Mouse (Mus musculus) limb, embryonic 14.5 days (tissue): ENCODE data around the gene Trim68. TPM values are rescaled to one million over a fixed set of nuclear protein-coding genes. Genes with fewer than 3 reads are reported as not detected.

ENCODE experiments used
- ATAC-seq: fragments of 200-750 bp; cut with Nextera tagmentation; 2 replicates; pipeline ENCODE4 v1.8.0; 2017; ENCODE audit warnings: low read depth, moderate number of reproducible peaks, moderate TSS enrichment; ENCODE audit not compliant: low FRiP score
- DNase-seq: peaks from one replicate; pipeline ENCODE4 v3.0.0-alpha.2; 2015; ENCODE audit warnings: low spot score
- H3K27ac ChIP-seq: fragments of 300-500 bp; sonication (generic); replicated peaks from 2 replicates; pipeline ENCODE4 v1.5.1; 2014; ENCODE audit warnings: low read depth, mild to moderate bottlenecking, low read length, moderate library complexity, mixed read lengths
- H3K27me3 ChIP-seq: fragments of 300-500 bp; sonication (generic); 2 replicates; pipeline ENCODE4 v1.6.1; 2014; ENCODE audit warnings: low read length, mixed read lengths; ENCODE audit not compliant: control insufficient read depth, insufficient read depth
- H3K36me3 ChIP-seq: fragments of 300-500 bp; sonication (generic); 2 replicates; pipeline ENCODE4 v1.6.1; 2014; ENCODE audit warnings: mild to moderate bottlenecking, low read length, moderate library complexity, mixed read lengths; ENCODE audit not compliant: control insufficient read depth, insufficient read depth
- H3K4me1 ChIP-seq: fragments of 300-500 bp; sonication (generic); 2 replicates; pipeline ENCODE4 v1.6.1; 2014; ENCODE audit warnings: antibody characterized with exemption, low read length, mixed read lengths; ENCODE audit not compliant: control insufficient read depth, insufficient read depth
- H3K4me2 ChIP-seq: fragments of 300-500 bp; sonication (generic); replicated peaks from 2 replicates; pipeline ENCODE4 v1.6.1; 2014; ENCODE audit warnings: low read depth, mild to moderate bottlenecking, low read length, moderate library complexity; ENCODE audit not compliant: severe bottlenecking
- H3K4me3 ChIP-seq: fragments of 300-500 bp; sonication (generic); replicated peaks from 2 replicates; pipeline ENCODE4 v1.5.1; 2014; ENCODE audit warnings: low read length
- H3K9ac ChIP-seq: fragments of 300-500 bp; sonication (generic); 2 replicates; pipeline ENCODE4 v1.6.1; 2014; ENCODE audit warnings: mild to moderate bottlenecking, low read depth, low read length, moderate library complexity; ENCODE audit not compliant: severe bottlenecking
- H3K9me3 ChIP-seq: fragments of 300-500 bp; sonication (generic); 2 replicates; pipeline ENCODE4 v1.6.1; 2016; ENCODE audit warnings: low read length; ENCODE audit not compliant: control insufficient read depth
- POLR2A ChIP-seq: fragments of 200-500 bp; IDR thresholded peaks from 2 replicates; pipeline ENCODE4 v1.8.0; 2012; ENCODE audit warnings: inconsistent platforms, mild to moderate bottlenecking, moderate library complexity, borderline replicate concordance; ENCODE audit not compliant: insufficient read depth, insufficient read length; ENCODE audit errors: extremely low read depth
- WGBS: fragments of 180-500 bp; shearing (Covaris S2); extraction: QIAGEN DNeasy Blood & Tissue Kit; methylation state at CpG from one replicate; pipeline ENCODE4 v1.1.7; 2014; 5-methylcytosine and 5-hydroxymethylcytosine counted together
- polyA plus RNA-seq, 2 experiments: library from polyadenylated mRNA; depleted of rRNA in 1 of 2; stranded (reverse) in 1 of 2; unstranded in 1 of 2; fragments of >200 nt; fragmentation: Nextera tagmentation in 1 of 2; extraction: Ambion mirVana in 1 of 2; gene quantifications; 2 replicates each; pipeline versions ENCODE4 v1.2.1 to v1.2.3; 2012 to 2014

Trim68 gene
- polyA plus RNA-seq, 2 experiments, result 15.3 to 38.1 TPM

DNA sequence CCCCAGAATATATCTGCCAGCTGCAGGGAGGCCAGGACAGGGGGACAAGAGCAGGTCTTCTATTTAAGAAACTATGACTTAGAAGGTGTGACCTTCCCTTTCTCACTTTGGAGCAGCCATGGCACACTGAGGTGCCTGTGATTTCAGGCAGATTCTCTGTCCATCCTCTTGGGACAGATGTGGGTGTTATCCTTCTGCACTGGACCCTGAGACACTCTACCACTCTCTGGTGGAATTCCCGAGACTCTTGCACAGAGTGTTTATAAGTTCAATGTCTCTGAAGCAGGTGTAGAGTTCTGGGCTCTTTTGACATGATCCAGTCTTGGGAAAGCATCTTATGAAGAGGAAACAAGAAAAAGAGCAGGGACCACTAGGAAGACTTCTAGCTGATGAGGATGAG lies 49.0 kb downstream of the Trim68 start, which contains the start of gene Olfr554:
Olfr554 (plus strand) TSS at position 301 of the 400 bp plus-strand sequence.
- TF ChIP-seq POLR2A, result no peak
- Histone ChIP-seq H3K9me3 (no peaks in the 10 kb centered on the region), H3K27me3 (no peaks in the 10 kb centered on the region), H3K9ac (no peak within 1 kb of the TSS), H3K27ac (no peak within 1 kb of the TSS), H3K4me1 (no peaks in the 10 kb centered on the region), H3K4me2 (no peak within 1 kb of the TSS), H3K36me3 (no peaks in the 10 kb centered on the region), H3K4me3 (no peak within 1 kb of the TSS)
- no peak for DNase-seq
- 83% methylated on average over 1 of the region's 1 CpGs for WGBS
- ATAC-seq, result no peak

DNA sequence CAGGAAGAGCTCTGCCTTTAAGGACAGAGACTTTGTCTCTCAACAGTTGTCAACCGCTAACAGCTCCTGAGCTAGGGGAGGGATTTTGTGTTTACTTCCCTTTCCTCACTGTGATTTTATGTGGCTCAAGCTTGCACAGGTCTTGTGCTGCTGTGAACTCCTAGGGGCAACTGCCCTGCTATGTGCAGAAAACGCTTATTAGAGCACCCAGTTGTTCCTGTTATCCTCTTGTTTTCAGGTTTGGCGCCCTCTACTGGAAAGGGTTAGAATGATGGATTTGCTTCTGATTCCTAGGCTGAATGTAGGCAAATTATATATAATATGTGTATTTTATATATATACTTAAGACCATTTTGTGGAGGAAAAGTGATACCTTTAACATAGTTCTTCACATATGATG lies 50.5 kb downstream of the Trim68 start:
- Histone ChIP-seq H3K36me3 (no peaks in the 10 kb centered on the region), H3K27ac (no peak overlapping the region), H3K4me1 (no peaks in the 10 kb centered on the region), H3K4me3 (no peak overlapping the region), H3K27me3 (no peaks in the 10 kb centered on the region), H3K9ac (no peak overlapping the region), H3K4me2 (no peak overlapping the region), H3K9me3 (no peaks in the 10 kb centered on the region)
- DNase-seq, result no peak
- ATAC-seq, result no peak
- WGBS, result 33% methylated on average over 3 of the region's 3 CpGs
- no peak for TF ChIP-seq POLR2A

Other genes starting within 250 kb of the Trim68 start
- gene Rrm1, start 245.6 kb downstream of the Trim68 start, polyA plus RNA-seq (2012; rRNA removed), result 66.3 and 79.7 TPM in 2 replicates
- 115 and 134 TPM in 2 replicates for gene Rrm1, start 245.6 kb downstream of the Trim68 start, polyA plus RNA-seq (2014; fragmentation: Nextera tagmentation; extraction: Ambion mirVana)
- not detected in 2 replicates for gene Olfr543, start 205.6 kb downstream of the Trim68 start, polyA plus RNA-seq (2012; rRNA removed)
- 0.36 and 0.44 TPM in 2 replicates for gene Olfr543, start 205.6 kb downstream of the Trim68 start, polyA plus RNA-seq (2014; fragmentation: Nextera tagmentation; extraction: Ambion mirVana)
- gene Olfr544, start 199.0 kb downstream of the Trim68 start, polyA plus RNA-seq (2012; rRNA removed), result not detected in 2 replicates
- gene Olfr544, start 199.0 kb downstream of the Trim68 start, polyA plus RNA-seq (2014; fragmentation: Nextera tagmentation; extraction: Ambion mirVana), result 0.11 and 0.18 TPM in 2 replicates
- gene Olfr545, start 187.8 kb downstream of the Trim68 start, polyA plus RNA-seq (2012; rRNA removed), result not detected in 2 replicates
- gene Olfr545, start 187.8 kb downstream of the Trim68 start, polyA plus RNA-seq (2014; fragmentation: Nextera tagmentation; extraction: Ambion mirVana), result not detected in 2 replicates
- gene Olfr547, start 152.6 kb downstream of the Trim68 start, polyA plus RNA-seq (2012; rRNA removed), result not detected in 2 replicates
- gene Olfr547, start 152.6 kb downstream of the Trim68 start, polyA plus RNA-seq (2014; fragmentation: Nextera tagmentation; extraction: Ambion mirVana), result not detected in 2 replicates
- not detected in 2 replicates for gene Olfr548-ps1, start 146.4 kb downstream of the Trim68 start, polyA plus RNA-seq (2012; rRNA removed)
- not detected in 2 replicates for gene Olfr548-ps1, start 146.4 kb downstream of the Trim68 start, polyA plus RNA-seq (2014; fragmentation: Nextera tagmentation; extraction: Ambion mirVana)
- not detected in 2 replicates for gene Olfr549, start 137.5 kb downstream of the Trim68 start, polyA plus RNA-seq (2012; rRNA removed)
- not detected in 2 replicates for gene Olfr549, start 137.5 kb downstream of the Trim68 start, polyA plus RNA-seq (2014; fragmentation: Nextera tagmentation; extraction: Ambion mirVana)
- gene Trim21, start 121.8 kb downstream of the Trim68 start, polyA plus RNA-seq (2012; rRNA removed), result 3.4 and 4.0 TPM in 2 replicates
- gene Trim21, start 121.8 kb downstream of the Trim68 start, polyA plus RNA-seq (2014; fragmentation: Nextera tagmentation; extraction: Ambion mirVana), result 0.81 and 1.2 TPM in 2 replicates
- not detected in 2 replicates for gene Olfr550, start 115.9 kb downstream of the Trim68 start, polyA plus RNA-seq (2012; rRNA removed)
- gene Olfr550, start 115.9 kb downstream of the Trim68 start, polyA plus RNA-seq (2014; fragmentation: Nextera tagmentation; extraction: Ambion mirVana), result not detected in 2 replicates
- not detected in 2 replicates for gene Olfr551, start 95.4 kb downstream of the Trim68 start, polyA plus RNA-seq (2012; rRNA removed)
- not detected in 2 replicates for gene Olfr551, start 95.4 kb downstream of the Trim68 start, polyA plus RNA-seq (2014; fragmentation: Nextera tagmentation; extraction: Ambion mirVana)
- gene Olfr552, start 89.6 kb downstream of the Trim68 start, polyA plus RNA-seq (2012; rRNA removed), result not detected in 2 replicates
- not detected in 2 replicates for gene Olfr552, start 89.6 kb downstream of the Trim68 start, polyA plus RNA-seq (2014; fragmentation: Nextera tagmentation; extraction: Ambion mirVana)
- gene Olfr553, start 69.1 kb downstream of the Trim68 start, polyA plus RNA-seq (2012; rRNA removed), result not detected in 2 replicates
- not detected in 2 replicates for gene Olfr553, start 69.1 kb downstream of the Trim68 start, polyA plus RNA-seq (2014; fragmentation: Nextera tagmentation; extraction: Ambion mirVana)
- gene Olfr554, start 48.9 kb downstream of the Trim68 start, polyA plus RNA-seq (2012; rRNA removed), result not detected in 2 replicates
- gene Olfr554, start 48.9 kb downstream of the Trim68 start, polyA plus RNA-seq (2014; fragmentation: Nextera tagmentation; extraction: Ambion mirVana), result not detected in 2 replicates
- not detected in 2 replicates for gene Olfr555, start 28.5 kb downstream of the Trim68 start, polyA plus RNA-seq (2012; rRNA removed)
- not detected in 2 replicates for gene Olfr555, start 28.5 kb downstream of the Trim68 start, polyA plus RNA-seq (2014; fragmentation: Nextera tagmentation; extraction: Ambion mirVana)
- gene Olfr556, start 22.4 kb downstream of the Trim68 start, polyA plus RNA-seq (2012; rRNA removed), result not detected in 2 replicates
- not detected in 2 replicates for gene Olfr556, start 22.4 kb downstream of the Trim68 start, polyA plus RNA-seq (2014; fragmentation: Nextera tagmentation; extraction: Ambion mirVana)
- not detected in 2 replicates for gene Olfr557, start 8.6 kb upstream of the Trim68 start, polyA plus RNA-seq (2012; rRNA removed)
- gene Olfr557, start 8.6 kb upstream of the Trim68 start, polyA plus RNA-seq (2014; fragmentation: Nextera tagmentation; extraction: Ambion mirVana), result not detected in 2 replicates
- gene Olfr558, start 14.9 kb upstream of the Trim68 start, polyA plus RNA-seq (2012; rRNA removed), result 0.87 and 0.99 TPM in 2 replicates
- gene Olfr558, start 14.9 kb upstream of the Trim68 start, polyA plus RNA-seq (2014; fragmentation: Nextera tagmentation; extraction: Ambion mirVana), result 0.33 and 0.37 TPM in 2 replicates
- not detected in 2 replicates for gene Olfr33, start 31.7 kb upstream of the Trim68 start, polyA plus RNA-seq (2012; rRNA removed)
- gene Olfr33, start 31.7 kb upstream of the Trim68 start, polyA plus RNA-seq (2014; fragmentation: Nextera tagmentation; extraction: Ambion mirVana), result not detected in 2 replicates
- gene Olfr559, start 40.2 kb upstream of the Trim68 start, polyA plus RNA-seq (2012; rRNA removed), result not detected in 2 replicates
- gene Olfr559, start 40.2 kb upstream of the Trim68 start, polyA plus RNA-seq (2014; fragmentation: Nextera tagmentation; extraction: Ambion mirVana), result not detected in 2 replicates
- gene Olfr560, start 72.0 kb upstream of the Trim68 start, polyA plus RNA-seq (2012; rRNA removed), result 0.04 and 0.05 TPM in 2 replicates
- gene Olfr560, start 72.0 kb upstream of the Trim68 start, polyA plus RNA-seq (2014; fragmentation: Nextera tagmentation; extraction: Ambion mirVana), result not detected in 2 replicates
- 0.45 and 0.62 TPM in 2 replicates for gene Olfr78, start 72.1 kb upstream of the Trim68 start, polyA plus RNA-seq (2012; rRNA removed)
- gene Olfr78, start 72.1 kb upstream of the Trim68 start, polyA plus RNA-seq (2014; fragmentation: Nextera tagmentation; extraction: Ambion mirVana), result 0.07 and 0.18 TPM in 2 replicates
- gene Olfr561, start 83.9 kb upstream of the Trim68 start, polyA plus RNA-seq (2012; rRNA removed), result not detected in 2 replicates
- not detected in 2 replicates for gene Olfr561, start 83.9 kb upstream of the Trim68 start, polyA plus RNA-seq (2014; fragmentation: Nextera tagmentation; extraction: Ambion mirVana)
- gene Olfr564, start 116.2 kb upstream of the Trim68 start, polyA plus RNA-seq (2012; rRNA removed), result not detected in 2 replicates
- gene Olfr564, start 116.2 kb upstream of the Trim68 start, polyA plus RNA-seq (2014; fragmentation: Nextera tagmentation; extraction: Ambion mirVana), result not detected in 2 replicates
- gene Olfr566, start 171.4 kb upstream of the Trim68 start, polyA plus RNA-seq (2012; rRNA removed), result not detected in 2 replicates
- gene Olfr566, start 171.4 kb upstream of the Trim68 start, polyA plus RNA-seq (2014; fragmentation: Nextera tagmentation; extraction: Ambion mirVana), result not detected in 2 replicates
- gene Olfr568, start 189.8 kb upstream of the Trim68 start, polyA plus RNA-seq (2012; rRNA removed), result not detected in 2 replicates
- not detected in 2 replicates for gene Olfr568, start 189.8 kb upstream of the Trim68 start, polyA plus RNA-seq (2014; fragmentation: Nextera tagmentation; extraction: Ambion mirVana)
- gene Olfr569, start 203.6 kb upstream of the Trim68 start, polyA plus RNA-seq (2012; rRNA removed), result not detected in 2 replicates
- not detected in 2 replicates for gene Olfr569, start 203.6 kb upstream of the Trim68 start, polyA plus RNA-seq (2014; fragmentation: Nextera tagmentation; extraction: Ambion mirVana)
- not detected in 2 replicates for gene Olfr570, start 207.2 kb upstream of the Trim68 start, polyA plus RNA-seq (2012; rRNA removed)
- not detected in 2 replicates for gene Olfr570, start 207.2 kb upstream of the Trim68 start, polyA plus RNA-seq (2014; fragmentation: Nextera tagmentation; extraction: Ambion mirVana)
- not detected in 2 replicates for gene Olfr571, start 230.2 kb upstream of the Trim68 start, polyA plus RNA-seq (2012; rRNA removed)
- gene Olfr571, start 230.2 kb upstream of the Trim68 start, polyA plus RNA-seq (2014; fragmentation: Nextera tagmentation; extraction: Ambion mirVana), result not detected in 2 replicates
- not detected in 2 replicates for gene Olfr572, start 237.1 kb upstream of the Trim68 start, polyA plus RNA-seq (2012; rRNA removed)
- not detected in 2 replicates for gene Olfr572, start 237.1 kb upstream of the Trim68 start, polyA plus RNA-seq (2014; fragmentation: Nextera tagmentation; extraction: Ambion mirVana)